Mouse (Mus musculus) C2C12 (cell line): ENCODE results near the gene Hspb9.

Experiments used
- CTCF ChIP-seq: IDR thresholded peaks from one replicate; pipeline ENCODE4 v1.5.1; 2011; ENCODE audit not compliant: control insufficient read depth, insufficient read depth, insufficient read length
- FOSL1 ChIP-seq: IDR thresholded peaks from one replicate; pipeline ENCODE4 v1.8.0; 2011; ENCODE audit warnings: mild to moderate bottlenecking, low read length; ENCODE audit not compliant: poor library complexity, insufficient read depth, severe bottlenecking
- MAX ChIP-seq: IDR thresholded peaks from one replicate; pipeline ENCODE4 v1.6.1; 2011; ENCODE audit warnings: mild to moderate bottlenecking, control low read depth
- MYOD1 ChIP-seq: IDR thresholded peaks from one replicate; pipeline ENCODE4 v1.6.1; 2011; ENCODE audit warnings: low read depth; ENCODE audit not compliant: control insufficient read depth, insufficient read length
- MYOG ChIP-seq: IDR thresholded peaks from one replicate; pipeline ENCODE4 v1.6.1; 2011; ENCODE audit not compliant: control insufficient read depth, insufficient read length; ENCODE audit errors: extremely low read depth

DNA sequence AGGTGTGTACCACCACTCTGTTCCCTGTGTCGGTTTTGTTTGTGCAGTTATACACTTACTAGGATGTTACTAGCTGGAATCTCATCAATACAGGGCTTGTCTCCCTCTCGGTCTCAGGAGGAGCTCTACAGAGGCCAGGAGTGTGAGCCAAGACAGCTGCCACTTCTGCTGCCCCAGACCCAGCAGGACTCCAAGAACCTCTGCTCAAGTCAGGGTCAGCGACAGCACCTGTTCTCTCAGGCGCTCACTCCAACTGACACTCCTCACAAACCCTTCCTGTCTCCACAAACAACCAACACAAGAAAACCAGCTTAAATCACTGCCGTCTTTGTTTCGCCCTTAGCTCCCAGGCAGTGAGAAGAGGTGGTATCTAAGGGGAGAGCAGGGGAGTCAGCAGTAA, 15.0 kb downstream of the Hspb9 start:
- TF ChIP-seq CTCF (no peak), MYOD1 (no peak), FOSL1 (no peak), MAX (no peak), MYOG (no peak)
